Mouse (Mus musculus) ovary, postnatal 14 days (tissue): ENCODE measurements around the gene Slc27a2.

Experiments used
- DNase-seq: peaks from one replicate; pipeline ENCODE4 v3.0.0; 2022; ENCODE audit warnings: low spot score

Gene Slc27a2

DNA sequence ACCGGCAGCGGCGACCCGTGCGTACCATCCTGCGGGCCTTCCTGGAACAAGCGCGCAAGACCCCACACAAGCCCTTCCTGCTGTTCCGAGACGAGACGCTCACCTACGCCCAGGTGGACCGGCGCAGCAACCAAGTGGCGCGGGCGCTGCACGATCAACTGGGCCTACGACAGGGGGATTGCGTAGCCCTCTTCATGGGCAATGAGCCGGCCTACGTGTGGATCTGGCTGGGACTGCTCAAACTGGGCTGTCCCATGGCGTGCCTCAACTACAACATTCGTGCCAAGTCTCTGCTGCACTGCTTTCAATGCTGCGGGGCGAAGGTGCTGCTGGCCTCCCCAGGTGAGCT, 1.1 kb downstream of the Slc27a2 start:
- DNase-seq: no peak

DNA sequence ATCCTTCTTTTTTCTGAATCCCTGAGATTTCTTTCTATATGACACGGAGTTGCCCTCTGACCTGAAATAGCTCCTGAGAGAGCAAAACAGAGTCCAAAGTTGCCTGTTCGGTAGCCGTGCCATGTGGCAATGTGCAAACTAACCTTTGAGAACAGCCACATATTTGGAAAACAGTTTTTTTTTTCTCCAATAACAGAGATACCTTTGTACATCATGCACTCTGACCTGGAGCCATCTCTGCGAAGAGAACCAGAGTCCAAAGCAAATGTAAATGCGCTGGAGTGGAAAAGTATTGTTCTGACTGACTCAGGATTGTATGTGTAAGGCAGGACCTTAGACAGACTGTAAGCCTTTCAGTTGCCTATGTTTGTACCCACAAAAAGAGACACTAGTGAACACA, 3.3 kb downstream of the Slc27a2 start:
- no peak for DNase-seq

DNA sequence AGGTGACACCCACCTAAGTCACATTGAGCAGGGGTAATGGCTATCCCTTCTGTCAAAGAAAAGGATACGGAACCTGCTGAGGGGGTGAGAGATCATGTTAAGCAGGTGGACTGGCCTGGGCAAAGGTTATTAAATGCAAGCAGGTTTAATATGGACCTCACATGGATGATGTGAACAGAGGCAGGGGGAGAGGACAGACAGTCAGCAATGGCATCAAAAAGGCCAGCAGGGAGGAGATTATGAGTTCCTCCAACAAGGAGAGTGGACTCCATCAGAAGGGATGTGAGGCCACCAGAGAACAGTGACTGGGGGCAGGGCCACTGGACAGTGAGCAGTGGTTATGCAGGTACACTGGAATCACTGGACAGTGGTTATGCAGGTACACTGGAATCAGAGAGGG, 7.9 kb downstream of the Slc27a2 start:
- DNase-seq: no peak

DNA sequence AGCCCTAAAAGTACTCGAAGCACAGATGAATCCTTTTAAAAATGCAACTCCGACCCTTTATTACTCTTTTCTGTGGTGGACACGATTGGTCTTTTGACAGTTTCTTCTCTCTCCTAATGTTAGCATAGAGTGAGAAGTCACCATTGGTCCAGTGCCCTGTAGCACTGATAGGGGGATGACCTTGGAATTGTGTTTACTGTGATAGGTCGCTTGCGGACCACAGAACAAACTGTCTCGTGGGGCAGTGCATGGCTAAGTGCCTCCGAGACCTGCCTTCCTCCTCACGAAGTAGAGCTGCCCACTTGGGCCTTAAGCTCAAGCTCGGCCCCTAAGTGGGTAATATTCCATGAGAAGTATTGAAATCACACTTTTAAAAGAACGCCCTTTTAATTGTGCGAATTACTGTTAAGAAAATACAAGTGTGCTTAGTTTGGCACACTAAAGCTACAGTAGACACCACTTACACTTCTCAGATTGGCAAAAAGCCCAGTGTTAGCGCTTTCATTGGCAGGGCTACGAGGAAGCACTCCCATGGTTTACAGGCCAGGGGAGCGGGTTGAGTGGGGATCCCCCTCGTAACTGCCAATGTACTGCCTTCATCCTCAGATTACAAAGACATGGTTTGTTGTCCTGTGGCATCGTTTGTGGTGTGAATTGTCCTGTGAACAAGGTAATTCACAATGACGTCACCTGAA, 11.4 kb downstream of the Slc27a2 start:
- DNase-seq: no peak

DNA sequence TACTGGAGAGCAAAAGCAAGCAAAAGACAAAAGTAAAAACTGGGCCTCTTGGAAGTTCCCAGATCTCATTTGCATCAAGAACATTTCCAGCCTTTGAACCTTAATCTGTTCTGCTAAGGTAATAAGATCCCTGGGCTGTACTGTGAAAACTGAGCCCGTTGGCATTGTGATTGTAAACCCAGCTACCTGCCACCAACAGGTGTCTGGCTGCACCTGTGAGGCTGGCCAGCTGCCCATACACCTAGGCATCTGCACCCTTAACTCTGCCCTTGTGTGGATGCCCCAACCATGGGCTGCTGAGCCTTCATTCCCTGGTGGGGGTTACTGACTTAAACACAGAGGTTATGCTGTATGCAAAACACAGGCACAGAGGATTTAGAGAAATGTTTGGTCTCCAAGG, 20.0 kb downstream of the Slc27a2 start:
- DNase-seq: no peak

DNA sequence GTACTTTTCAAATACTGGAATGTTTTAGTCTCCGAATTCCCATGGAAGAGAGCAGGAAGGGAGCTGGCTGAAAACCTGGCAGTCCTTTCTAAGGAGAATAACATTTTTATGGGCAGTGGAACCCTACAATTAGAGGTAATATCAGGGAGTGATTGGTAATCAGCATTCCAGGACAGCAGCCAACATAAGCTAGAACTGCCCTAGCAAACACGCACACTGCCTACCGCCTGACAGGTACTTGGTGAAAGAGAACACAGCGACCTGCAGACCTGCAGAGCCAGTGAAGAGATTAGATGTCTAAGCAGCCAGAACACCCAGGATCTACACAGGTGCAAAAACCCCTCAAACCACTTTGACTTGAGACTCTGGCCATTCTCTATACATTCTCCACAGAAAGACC, 20.5 kb downstream of the Slc27a2 start:
- no peak for DNase-seq

DNA sequence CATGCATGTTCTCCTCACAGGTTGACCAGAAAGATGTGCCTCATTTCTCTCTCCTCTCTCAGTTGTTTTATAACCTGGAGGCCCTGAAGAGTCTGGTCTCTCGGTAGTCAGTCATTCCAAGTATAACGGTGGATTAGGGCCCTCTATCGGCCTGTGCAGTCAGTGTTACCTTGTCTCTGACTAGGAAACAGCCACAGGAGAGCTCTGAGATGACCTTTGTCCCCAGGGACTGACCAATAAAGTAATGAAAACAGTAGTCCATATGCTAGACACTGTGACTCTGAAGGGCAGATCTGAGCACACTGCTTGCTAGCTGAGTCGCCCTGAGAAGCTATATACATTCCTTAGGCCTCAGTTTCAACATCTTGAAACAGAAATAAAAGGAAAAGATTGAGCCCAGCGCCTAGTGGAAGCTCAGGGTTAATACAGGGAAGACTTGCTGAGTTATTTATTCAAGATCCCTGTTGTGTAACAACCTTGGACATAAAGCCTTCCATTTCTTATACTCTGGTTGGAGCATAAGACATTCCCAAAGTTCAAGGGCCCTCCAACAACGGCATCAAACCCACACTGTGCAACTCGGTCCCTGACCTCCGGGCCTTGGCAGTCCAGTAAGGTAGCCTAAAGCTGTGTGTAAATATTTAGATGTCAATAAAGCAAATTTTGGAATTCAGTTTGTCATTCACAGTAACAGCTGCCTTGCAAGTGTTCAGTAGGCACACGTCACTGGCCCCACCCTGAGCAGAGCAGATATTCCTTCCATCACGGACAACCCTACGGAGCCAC, 23.4 kb downstream of the Slc27a2 start:
- no peak for DNase-seq

DNA sequence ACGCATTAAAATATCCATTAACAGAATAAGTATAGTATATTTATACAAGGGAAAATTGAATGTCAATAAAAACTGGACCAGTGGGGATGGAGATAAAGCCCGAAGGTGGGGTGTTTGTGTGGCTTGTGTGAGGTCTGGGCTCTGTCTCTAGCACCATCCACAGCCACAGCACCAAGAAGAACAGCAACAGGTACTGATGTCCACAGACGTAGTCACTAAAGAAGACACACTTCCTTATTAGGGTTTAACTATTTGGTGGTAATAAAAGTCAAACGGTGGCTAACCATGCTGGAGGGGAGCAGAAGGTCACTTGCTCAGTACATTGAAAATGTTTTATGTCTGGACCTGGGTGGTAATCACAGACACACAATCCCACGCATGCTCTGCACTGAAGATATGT, 25.2 kb downstream of the Slc27a2 start:
- no peak for DNase-seq

DNA sequence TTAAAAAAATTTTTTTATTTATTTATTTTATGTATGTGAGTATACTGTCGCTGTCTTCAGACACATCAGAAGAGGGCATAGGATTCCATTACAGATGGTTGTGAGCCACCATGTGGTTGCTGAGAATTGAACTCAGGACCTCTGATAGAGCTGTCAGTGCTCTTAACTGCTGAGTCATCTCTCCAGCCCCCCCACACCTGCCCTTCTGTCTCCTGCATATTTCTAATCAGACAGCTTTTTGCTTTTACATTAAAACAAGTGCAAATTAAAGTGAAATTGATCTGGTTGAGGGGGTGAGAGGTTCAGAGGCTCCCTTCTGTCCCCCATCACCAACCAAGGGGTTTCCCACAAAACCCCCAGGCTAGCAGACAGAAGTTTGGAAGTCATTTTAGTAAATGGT, 27.1 kb downstream of the Slc27a2 start:
- DNase-seq: no peak

DNA sequence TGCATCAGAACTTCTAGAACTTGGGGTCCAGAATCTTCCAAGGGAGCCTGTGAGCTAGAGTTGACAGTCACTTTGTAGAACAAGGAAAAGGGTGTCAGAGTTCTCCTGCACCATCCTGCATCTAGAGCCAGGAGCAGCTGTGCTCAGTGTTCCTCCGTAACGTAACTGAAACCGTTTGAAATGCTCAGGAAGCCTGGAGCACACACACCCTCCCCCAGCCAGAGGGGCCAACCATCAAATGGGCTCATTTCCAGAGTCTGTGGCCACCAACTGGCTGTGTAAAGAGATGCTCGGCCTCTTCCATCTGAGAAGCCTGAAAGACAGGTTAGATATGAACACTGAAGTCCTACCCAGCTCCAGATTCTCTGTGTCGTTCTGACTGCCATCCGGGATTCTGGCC, 31.8 kb downstream of the Slc27a2 start:
- DNase-seq: no peak

DNA sequence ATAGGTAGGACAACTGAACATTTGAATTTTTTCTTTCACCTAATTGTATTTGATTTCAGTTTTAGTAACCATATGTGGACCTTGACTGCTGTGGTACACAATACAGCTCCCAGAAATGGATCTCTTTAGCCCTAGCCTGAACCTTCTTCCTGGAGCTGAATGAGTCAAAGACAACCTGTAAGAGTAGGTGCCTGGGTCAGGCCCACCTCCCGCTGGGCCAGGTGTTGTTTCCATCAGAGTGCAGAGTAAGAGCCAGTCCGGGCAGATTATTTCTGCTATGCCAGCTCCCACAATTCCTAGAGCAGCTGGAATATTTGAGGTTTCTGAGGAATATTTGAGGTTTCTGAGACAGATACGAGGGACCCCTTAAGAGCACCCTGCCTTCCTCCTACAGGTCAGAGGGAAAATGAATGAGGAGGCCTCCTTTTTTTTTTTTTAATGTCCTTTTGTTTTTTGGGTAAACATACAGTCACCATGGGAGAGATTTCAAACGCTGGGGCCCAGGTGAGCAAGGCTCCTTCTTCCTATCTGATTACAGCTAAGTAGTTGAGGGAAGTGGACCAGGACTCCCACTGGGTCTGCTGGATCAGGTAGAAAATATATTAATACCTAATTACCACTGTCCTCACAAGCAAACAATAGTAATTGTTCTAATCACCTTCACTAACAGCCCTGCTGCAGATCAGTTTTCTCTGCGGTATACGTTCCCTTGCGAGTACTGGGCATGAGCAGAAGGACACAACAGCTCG, 32.6 kb downstream of the Slc27a2 start:
- no peak for DNase-seq

DNA sequence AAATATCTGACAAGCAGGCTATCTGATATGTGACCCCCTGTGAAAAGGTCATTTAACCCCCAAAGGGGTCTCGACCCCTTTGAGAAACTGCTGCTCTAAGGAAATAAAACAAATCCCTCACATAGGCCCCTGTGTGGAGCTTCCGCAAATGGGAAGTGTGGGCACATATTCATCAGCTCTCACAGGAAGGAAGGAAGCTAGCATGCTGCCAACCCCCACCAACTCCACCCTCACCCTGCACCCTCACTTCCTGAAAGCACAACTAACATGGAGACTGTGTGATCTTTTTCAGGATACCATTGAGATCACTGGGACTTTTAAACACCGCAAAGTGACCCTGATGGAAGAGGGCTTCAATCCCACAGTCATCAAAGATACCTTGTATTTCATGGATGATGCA, 35.3 kb downstream of the Slc27a2 start:
- no peak for DNase-seq

DNA sequence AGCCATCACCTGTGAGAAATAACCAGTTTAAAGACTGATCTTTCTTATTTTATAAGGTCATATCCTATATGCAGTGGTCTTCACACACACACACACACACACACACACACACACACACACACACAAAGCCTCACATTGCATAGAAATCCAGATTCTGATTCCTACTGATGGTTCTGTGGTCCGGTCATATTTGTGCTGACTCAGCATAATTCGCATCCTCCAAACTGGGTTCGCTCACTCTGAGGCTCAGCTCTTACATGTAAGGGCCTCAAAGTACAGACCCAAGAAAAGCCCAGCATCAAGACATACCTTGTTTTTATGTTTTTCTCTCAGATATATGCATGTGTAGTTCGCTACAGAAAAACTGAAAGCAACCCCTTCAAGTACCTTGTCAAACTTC, 39.1 kb downstream of the Slc27a2 start:
- DNase-seq: no peak

DNA sequence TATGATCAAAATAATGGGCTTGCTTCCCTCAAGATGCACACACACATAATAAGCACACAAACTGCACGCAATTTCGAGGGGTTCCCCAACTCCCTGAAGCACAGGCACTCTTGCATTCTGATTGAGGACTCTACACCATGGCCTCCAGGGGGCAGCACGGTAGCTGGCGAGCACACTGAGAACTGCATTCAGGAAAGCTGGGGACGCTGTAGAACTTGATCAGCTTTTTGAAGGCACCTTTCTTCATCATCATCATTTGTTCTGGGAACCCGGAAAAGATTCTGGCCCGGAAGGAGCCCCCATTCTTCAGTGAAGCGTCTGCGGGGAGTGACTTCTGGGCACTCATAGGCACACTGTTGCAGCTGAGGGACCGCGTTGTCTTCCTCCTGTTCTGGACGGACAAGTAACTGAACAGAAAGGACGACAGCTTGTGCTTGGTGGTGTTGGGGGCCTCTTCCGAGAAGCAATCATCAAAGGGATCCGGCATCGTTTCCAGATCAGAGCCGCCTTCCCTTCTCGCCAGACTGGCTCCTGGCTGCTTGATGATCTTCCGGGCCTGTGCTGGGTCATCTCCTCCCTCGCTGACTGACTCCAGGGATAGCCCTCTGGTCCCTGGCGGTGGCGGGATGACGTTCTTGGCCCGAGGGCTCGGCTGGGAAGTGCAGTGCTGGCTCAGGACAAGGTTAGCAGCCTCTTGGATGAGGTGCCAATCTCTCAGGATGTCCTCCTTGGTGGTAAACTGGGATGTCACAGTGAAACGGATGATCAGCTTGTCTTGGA, 41.8 kb downstream of the Slc27a2 start:
- peak; percentile 52 for DNase-seq

DNA sequence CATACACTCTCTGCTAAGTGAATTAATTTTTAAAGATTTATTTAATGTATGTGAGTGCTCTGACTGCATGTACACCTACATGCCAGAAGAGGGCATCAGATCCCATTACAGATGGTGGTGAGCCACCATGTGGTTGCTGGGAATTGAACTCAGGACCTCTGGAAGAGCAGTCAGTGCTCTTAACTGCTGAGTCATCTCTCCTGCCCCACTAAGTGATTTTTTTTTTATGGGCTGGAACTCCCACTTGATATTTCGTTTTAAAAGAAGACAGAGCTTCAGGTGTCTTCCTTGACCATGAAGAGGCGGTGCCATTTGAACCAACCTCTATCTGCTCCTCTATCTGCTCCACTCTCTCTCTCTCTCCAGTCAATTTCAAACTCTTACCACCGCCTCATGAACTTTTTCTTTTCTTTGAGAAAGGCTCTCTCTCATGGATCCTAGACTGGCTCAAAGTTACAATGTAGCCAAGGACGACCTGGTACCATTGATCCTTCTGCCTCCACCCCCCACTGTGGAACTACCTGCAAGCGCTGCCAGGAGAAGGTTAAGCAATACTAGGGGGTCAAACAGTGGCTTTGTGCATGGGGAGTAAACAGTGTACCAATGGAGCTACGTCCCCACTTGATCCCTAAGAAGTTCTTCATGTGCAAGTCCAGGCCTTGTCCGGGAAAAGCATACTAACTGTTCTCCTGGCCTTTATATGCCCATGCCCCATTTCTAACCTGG, 44.3 kb downstream of the Slc27a2 start:
- no peak for DNase-seq

DNA sequence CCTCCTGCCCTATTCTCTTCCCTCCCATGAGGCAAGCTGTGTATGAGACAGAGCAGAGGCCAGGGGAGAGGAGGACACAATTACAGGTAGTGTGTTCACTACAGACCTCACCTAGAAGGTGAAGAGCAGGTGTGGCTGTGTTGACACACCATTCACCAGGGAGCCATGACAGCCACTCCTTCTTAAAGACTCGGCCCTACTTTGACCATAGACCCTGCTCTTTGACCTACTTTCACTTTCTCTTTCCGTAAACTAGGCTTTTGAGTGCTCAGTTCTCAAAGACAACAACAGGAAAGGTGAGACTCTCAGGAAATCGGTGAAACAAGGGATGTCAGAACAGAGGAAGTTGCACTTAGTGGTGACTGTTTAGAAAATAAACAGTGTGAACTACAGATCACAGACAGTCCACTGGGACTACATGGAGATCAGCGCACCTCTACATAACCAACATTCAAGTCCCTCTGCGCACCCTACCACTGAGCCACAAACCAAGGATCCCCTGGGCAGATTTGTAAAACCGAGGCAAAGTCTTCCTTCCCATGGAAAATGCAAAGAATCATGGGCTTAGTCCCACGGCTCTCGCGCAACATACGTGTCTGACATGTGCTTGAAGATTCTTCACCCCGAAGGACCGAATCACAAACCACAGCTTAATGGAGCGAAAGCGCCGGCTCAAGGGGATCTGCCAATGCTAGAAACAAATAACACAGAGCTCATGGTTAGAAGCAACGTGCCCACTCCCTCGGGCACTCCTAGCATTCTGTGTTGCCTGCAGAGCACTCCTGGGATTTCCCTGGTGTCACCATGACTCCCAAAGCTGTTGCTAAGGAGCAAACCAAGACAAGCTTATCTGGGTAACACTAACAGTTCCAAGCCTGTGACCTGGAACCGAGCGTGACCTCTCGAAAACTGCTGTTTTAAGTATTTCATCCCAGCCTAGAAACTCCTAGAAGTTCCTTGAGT, 45.4 kb downstream of the Slc27a2 start:
- no peak for DNase-seq

DNA sequence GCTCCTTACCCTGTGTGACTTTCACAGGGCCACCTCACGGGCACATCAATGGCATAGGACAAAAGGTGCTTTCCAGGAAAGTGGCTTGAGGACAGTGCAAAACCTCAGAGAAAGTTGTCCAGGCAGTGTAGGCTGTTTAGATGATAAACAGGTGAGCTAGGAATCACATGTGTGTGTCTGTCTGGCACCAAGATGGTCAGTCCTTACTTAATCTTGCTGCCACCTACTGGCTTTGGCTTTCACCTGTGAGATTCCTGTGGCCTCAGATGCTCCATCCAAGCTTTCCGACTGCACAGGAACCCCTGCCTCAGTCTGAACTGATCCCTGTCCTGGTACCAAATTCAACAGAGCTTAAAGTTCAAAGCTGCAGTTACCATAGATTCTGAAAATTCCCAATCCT, 46.2 kb downstream of the Slc27a2 start:
- DNase-seq: no peak

DNA sequence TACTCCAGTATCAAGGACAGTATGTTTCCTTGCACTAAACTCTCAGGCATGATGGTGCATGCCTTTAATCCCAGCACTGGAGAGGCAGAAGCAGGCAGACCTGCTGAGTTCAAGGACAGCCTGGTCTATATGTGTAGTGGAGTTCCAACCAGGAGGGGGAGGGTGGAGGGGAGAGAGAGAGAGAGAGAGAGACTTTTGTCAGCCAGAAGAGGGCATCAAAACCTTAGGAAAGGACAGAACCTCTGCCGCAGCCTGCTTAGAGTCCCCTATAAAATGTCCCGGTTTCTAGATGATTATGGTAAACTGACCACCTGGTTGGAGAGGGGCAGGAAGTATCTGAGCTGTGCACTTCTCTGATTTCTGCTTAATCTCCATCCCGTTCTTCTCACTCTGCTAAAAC, 46.8 kb downstream of the Slc27a2 start:
- DNase-seq: no peak

DNA sequence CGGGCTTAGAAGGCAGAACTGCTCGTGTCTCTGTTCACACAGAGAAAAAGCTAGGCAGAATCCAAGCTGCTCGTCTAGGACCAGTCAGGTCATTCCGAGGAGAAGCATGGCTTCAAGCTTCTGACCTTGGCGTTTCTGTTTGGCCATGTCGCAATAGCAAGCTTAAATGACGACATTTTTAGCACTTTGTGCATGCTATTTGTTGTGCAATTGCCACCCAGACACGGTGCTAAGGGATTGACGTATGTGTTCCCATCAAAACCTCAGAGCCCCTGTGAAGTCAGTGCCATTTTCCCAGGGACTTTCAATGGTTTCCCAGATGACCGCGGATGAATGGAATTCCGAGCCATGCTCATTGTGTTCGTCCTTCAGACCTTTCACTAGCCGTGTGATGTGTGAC, 48.3 kb downstream of the Slc27a2 start:
- DNase-seq: no peak

DNA sequence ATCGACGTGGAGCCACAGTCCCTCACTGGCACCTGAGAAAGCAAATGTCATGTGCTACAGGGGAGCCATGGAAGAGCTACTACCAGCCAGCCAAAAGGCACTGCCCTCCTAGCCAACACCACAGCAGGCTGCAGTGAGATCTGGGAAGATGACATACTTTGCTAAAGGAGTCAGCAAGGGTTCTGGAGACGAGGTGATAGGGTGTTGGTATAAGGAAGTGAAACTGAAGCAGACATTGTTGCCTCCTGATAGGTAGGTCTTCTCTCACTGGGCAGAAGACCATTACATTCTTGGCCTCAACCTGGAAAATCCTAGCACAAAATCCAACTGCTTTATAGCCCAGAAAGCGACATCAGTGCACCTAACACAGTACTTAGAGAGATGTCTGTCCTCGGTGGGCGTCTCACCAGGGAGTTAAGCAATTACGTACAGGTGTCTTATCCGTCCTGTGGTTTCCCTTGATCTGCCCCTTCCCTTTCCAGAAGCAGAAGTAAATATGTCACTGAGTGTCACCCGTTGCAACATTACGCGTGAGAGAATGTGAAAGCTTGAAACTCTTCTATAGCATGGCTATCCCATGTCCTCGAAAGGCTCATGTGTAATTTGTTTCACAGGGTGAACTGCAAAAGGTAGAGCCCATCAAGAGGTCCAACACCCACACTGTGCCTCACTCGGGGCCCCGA, 49.9 kb downstream of the Slc27a2 start:
- DNase-seq: no peak
